Mouse (Mus musculus) bone marrow macrophage, adult 2 months (primary cell): ENCODE results near the gene Cnp.

Experiments
- CTCF ChIP-seq: IDR thresholded peaks from 2 replicates; pipeline ENCODE4 v1.5.1; 2012; ENCODE audit warnings: low read depth, mild to moderate bottlenecking, low read length, moderate library complexity
- POLR2A ChIP-seq: IDR thresholded peaks from 2 replicates; pipeline ENCODE4 v1.6.1; 2012; ENCODE audit warnings: mild to moderate bottlenecking, low read depth, low read length, borderline replicate concordance

GRCm38 (mm10) chr11:100579116-100579799 is 4.6 kb downstream of the Cnp start:
- TF ChIP-seq CTCF (no peak), POLR2A (no peak)
